Mouse (Mus musculus): ENCODE data around the gene Txnrd3.

Gene Txnrd3

DNA sequence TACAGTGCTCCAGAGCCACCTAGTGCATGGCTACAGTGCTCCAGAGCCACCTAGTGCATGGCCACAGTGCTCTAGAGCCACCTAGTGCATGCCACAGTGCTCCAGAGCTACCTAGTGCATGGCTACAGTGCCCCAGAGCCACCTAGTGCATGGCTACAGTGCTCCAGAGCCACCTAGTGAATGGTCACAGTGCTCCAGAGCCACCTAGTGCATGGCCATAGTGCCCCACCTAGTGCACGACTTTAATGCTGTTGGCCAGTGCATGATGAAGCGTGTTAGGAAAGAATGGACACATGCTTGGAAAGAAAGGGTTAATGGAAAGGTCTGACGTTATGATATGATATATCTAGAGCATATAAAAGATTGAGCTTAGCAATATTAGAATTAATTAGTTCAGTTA is 14.6 kb downstream of the Txnrd3 start:
- no peak for DNase-seq (ENCODE audit: low spot score)

DNA sequence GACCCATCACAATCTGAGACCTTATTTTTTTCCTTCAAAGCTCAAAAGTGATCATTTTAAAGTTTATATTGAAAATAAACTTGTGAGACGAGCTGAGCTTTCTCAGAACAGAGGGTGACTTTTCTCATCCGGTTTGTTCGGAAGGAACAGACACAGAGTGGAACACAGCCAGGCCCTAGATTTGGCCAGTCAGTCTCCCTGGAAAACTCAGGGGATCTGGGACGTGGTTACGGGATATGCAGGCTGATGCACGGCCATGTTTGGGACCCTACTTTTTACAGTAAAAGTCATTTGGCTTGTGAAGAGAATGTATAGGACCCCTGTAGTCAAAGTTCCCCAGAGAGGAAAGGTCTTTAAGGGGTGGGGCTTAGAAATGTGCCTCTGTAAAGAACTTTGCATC is 15.1 kb downstream of the Txnrd3 start:
- no peak for DNase-seq (ENCODE audit: low spot score)

DNA sequence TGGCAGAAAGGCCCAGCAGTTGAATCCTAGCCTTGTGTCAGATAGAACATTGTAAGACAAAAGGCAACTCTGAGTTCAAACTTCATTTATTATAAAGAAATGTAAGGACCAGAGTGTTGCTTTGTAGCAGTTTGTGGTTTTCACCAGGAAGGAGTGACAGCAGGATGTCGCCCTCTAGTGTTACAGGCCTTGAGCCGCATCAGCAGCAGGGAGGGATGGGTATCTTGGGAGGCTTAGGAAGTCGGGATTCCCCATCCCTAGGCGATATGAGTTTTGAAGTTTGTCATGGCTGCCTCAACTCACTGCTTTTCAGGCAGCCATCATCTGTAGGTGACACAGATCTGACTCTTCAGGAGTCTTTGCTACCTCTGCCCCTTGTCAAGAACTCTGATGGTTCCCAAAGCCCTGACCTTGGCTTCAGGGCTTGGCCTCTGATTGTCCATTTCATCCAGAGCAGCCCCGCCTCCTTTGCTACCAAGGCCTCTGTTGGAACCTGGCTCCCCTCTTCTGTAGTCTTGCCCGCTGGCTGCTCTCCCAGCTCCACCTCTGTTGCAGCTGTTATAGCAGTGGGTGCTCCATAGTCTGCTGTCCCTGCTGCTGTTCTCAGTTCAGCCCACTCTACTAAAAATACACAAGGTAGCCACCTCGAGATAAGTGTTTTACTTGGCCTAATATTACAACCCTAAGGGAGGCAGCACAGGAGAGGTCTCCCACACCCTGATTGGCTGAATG is 16.1 kb downstream of the Txnrd3 start:
- no peak for DNase-seq (ENCODE audit: low spot score)

DNA sequence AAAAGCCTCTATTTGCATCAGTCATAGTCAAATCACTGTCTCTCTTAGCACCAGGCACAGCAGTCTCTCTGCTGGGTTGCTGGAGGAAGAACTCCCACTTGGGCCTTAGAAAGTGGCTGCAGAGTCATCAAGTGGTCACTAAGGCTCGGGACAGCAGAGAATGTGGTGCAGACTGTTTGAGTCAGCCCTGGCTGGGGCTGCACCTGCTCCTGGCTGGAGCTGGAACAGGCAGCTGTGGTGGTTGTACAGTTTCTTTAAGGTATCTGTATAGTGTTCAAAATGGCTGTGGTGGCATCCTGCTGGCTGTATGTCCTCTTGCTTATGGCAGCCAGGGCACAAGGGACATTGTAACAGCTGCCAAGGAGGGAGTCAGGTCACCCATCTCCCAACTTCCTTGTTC is 16.7 kb downstream of the Txnrd3 start:
- DNase-seq (ENCODE audit: low spot score), result no peak

DNA sequence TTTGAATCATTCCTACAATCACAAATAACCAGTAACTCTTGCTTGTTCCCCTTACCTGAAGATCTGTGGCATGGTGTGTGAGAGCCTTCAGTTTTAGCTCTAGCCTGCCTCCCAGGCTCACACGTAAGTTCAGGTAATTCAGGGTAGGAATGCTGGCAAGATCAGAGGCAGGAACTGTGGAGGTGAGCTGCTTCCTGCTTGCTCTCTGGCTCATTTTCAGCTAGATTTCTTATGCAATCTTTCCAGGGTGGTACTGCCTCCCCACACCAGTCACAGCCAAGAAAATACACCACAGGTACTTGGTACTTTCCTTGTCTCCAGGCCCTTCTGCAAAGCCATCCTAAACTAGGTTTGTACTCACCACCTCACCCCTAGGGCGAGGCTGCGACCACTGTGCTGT is 18.7 kb downstream of the Txnrd3 start:
- no peak for DNase-seq (ENCODE audit: low spot score)

DNA sequence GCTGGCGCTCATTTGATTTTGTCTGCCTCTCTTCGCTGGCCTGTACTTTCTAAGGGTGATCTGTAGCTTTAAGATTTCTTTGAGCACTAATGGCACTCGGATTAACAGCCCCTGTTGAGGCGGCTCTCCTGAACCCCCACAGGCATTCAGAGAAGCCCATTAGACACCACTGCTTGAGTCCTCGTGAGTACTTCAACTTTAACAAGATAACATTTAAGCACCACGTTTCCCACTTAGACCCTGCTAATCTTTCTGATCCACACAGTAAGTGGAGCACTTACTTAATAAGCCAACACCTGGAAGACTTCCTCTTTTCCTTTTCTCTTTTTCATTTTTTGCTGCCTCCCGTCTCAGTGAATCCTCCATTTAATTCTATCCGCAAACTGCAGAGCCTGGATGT is 21.4 kb downstream of the Txnrd3 start:
- no peak for DNase-seq (ENCODE audit: low spot score)

DNA sequence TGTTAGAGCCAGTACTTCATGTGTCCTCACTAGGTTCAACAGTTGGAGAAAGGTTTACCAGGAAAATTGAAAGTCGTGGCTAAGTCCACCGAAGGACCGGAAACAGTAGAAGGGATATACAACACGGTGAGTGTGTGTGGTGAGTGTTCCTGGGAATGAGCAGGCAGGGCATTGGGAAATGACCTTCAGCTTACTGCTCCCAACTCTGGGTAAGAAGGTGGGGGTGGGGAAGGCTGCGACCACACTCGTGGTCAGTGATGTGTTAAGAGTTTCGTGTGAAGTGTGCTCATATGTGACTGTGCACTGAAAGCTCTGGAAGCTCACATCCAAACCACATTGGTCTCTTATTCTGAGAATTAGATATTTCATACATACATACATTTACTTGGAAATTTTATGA is 21.9 kb downstream of the Txnrd3 start:
- DNase-seq (ENCODE audit: low spot score), result no peak

DNA sequence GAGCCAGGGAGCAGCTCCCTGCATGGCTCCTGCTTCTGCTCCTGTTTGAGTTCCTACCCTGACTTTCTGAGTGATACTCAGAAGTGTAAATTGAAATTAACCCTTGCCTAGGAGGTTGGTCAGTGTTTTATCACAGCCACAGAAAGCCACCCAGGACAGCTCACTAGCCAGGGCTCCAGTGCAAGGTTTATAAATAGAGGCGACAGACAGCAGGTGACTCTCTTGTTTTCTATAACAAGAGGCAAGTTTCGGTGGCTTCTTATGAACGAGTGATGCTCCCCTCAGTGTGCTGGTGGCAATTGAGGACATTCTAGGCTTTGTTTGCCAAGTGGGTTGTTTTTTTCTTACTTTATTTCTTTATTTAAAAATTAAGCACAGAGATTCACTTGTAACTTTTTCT is 23.2 kb downstream of the Txnrd3 start:
- DNase-seq (ENCODE audit: low spot score), result no peak

DNA sequence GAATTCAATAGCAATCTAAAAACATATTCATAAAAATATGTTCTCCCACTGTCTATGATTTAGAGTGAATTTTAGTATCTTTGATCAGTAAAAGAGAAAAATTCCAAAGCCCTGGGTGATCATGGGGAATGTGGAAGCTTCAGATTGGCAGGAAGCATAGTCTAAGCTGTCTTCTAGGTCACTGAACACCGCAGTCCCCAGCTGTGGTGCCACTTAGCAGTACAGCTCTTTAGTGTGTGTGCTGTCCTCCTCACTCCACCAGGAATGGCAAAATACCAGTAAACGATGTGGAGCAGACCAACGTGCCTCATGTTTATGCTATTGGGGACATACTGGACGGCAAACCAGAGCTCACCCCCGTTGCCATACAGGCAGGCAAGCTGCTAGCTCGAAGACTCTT is 25.8 kb downstream of the Txnrd3 start:
- no peak for DNase-seq (ENCODE audit: low spot score)

DNA sequence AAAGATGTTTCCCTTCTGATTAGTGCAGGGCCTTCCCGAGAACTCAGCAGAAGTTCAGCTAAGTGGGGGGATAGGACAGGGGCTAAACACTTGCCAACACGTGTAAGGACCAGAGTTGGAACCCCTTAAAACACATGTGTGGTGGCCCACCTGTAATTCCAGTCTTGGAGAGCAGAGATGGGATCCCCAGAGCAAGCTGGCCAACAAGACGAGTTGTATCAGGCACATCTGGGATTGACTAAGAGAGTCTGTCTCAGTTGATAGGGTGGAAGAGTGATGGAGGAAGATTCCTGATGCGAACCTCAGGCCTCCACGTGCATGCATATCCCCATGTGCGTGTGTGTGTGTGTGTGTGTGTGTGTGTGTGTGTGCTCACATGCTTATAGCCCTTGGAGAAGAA is 27.6 kb downstream of the Txnrd3 start:
- no peak for DNase-seq (ENCODE audit: low spot score)

DNA sequence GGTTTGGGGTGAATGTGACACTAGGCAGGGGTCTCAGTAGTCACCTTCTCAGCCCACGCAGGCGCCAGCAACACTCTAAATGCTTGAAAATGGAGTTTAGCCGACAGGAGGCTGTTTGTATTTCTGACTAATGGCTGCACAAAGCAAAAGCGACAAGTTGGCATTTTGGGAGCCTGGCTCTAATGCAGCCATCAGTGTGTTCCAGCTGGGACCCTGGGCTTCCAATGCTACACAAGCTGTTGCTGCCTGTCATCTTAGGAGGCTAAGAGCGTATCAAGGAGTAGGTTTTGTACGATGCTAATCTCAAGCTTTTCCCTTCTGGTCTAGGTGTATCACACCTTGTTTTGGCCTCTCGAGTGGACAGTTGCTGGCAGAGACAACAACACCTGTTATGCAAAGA is 28.9 kb downstream of the Txnrd3 start:
- DNase-seq (ENCODE audit: low spot score), result no peak

DNA sequence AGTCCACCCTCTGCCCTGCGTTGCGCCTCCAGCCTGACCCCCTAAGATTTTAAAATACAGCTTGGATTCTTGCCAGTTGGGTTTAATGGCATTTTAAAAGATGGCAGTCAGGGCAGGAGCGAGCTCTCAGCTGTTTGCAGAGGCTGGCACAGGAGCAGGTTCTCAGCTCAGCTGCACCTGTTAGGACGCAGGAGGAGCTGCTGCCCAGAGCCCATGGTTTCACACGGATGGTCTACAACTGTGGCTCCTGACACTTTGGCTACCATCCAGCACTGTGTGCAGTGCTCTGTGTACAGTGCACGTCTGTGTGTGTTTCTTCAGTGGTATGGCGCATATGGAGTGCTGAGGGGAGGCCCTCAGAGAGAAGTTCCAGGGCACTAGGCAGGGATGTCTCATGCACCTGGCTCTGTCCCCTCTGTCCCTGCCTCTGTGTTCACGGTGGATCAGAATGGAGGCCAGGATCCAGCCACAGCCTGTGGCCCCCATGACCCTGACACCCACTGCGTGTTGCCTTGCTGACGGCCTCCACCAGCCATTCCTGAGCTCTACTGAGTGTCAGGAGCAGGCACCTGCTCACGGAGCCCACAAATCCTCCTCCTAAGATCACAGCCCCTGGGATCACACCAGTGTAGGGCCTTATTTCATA is 29.5 kb downstream of the Txnrd3 start:
- DNase-seq (ENCODE audit: low spot score), result no peak

DNA sequence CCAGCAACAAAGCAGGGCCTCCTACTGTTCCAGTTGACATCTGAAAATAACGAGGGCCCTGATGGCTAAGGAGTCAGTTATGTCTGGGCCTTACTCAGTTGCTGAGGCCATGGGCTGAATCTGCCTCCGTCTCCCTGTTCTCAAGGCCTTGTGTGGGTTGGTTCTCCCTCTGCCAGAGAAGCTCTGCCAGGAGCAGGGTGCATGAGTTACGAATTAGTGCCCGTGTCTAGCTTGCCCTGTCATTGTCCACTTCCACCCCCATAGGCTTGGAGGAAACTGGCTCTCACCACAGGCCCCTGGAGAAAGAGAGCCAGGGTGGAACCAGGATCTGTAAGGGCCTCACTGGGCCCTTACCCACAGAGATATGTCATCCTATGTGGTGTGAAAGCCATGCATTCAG is 34.7 kb downstream of the Txnrd3 start:
- no peak for DNase-seq (ENCODE audit: low spot score)

DNA sequence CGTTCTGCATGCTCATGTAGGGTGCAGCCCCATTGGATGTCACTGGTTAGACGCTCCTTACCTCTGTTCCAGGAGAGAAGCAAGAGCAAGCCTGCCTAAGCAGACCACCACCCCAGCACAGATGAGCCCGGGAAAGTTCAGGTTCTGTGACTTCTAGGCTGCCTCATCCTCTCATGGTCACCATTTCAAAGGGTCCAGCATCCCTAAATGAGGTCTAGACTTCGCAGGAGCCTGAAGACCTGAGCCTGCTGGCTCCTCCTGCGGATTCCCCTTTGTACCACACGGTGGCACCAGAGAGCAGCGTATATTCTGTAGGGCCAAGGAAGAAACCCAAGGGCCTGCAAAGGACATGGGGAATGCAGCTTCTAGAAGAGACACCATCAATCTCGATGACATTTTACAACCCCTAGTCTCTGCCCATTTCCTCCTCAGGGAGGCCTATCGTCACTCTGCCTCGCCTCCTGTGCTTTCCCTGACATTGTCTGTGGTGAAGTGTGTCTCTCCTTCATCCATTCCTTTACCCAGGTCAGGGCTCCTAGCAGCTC is 35.6 kb downstream of the Txnrd3 start:
- peak; percentile 65 for DNase-seq (ENCODE audit: low spot score)

DNA sequence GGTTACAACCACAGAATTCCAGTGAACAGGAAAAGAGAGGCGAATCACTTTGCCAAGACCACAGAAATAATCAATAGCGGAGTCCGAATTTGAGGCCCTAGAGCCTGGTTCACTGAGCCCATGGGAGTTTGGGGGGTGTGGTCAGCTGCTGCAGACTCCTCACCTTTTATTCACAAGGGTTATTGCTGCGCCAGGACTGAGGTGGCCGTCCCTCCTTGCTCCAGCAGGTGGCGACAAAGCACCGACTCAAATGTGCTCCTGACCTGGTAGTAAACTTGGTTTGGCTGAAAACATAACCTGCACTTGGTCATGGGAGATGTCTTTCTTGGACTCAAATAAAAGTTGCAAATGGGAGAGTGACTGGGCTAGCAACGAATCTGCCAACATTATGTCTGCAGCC is 36.4 kb downstream of the Txnrd3 start:
- DNase-seq (ENCODE audit: low spot score), result peak; percentile 77

DNA sequence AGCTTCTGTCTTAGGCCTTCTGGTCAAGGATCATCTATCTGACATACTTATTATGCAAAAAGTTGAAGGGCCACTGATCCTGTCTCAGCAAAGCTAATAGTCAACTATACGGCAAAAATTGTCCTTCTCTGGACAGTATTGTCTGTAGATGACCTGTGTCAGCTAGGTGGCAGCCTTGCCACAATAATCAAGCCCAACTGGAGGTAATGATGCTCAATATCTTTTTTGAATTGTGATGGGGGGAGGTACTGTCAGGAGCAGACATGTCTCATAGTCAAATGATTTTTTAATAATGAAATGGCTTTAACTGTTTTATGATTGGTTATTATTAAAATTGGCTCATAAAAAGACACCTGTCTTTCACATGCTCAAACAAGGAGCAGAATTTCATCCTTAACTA is 40.4 kb downstream of the Txnrd3 start:
- no peak for DNase-seq (ENCODE audit: low spot score)

DNA sequence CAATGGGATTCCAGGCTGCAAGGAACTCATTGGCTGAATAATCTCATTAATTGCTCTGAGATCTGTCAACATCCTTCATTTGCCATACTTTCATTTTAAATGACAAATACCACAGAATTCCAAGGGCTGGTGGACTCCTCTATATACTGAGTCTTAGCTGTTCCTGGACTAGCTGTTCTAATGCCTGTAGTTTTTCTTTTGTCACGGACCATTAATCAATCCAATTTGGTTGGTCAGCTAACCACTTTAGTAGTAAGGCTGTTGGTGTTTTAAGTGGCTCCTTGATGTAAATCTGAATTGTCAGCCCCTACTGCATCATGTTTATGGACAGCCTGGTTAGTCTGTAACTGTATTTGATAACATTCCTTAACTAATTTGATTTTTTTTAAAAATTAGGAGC is 43.3 kb downstream of the Txnrd3 start:
- no peak for DNase-seq (ENCODE audit: low spot score)

DNA sequence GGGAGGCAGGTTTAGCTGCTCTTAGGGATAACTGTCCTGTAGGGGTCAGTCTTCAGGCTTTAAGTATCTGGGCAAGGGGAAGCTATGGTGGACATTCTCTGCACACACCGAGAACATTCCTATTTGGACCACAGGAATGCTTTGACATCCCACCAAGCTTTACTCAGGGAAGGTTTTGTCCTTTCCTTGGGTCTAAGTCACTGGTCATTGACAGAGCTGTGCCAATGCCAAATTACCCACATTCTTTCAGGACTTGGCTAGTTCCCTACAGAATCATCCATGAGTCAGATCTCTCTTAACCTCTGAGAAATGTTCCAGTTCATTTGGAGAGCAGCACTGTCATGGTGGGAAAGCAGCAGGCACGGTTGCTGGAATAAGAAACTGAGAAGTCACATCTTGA is 62.8 kb downstream of the Txnrd3 start:
- no peak for DNase-seq (ENCODE audit: low spot score)

DNA sequence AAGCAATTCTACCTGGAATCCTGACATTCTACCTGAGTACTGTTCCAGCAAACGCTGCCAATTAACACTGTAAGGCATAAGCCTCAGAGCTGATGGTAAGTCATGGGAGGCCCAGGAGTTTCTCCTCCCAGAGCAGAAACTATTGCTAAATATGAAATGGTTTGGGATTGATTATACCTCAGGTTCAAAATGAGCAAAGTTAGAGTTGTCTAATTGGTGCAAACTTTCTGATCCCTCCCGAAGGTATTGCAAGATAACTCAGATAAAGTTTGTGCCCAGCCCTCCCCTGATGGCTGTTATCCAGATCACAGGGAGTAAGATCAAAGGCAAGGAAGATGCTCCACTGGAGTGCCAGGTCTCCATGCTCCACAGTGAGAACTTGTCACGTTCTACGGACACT is 63.5 kb downstream of the Txnrd3 start, which contains the start of gene Vmn1r40:
TSS of gene Vmn1r40 (plus strand) at position 301 of the 400 bp plus-strand sequence.
- DNase-seq (ENCODE audit: low spot score), result no peak

DNA sequence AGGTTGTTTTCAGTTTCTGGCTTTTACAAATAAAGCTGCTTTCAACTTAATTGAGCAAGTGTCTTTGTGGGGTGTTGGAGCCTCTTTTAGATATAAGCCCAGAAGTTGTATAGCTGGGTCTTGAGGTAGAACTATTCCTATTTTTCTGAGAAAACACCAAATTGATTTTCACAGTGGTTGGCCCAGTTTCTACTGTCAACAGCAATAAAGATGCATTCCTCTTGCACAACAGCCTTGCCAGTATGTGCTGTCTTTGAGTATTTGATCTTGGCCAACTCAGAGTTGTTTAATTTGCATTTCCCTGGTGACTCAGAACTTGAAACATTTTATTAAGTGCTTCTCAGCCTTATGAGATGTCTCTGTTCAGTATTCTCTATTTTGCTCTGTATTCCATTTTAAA is 74.3 kb downstream of the Txnrd3 start:
- DNase-seq (ENCODE audit: low spot score), result no peak

Measured in ovary, postnatal 36 days (tissue).